Mouse (Mus musculus) spleen, adult 2 months (tissue): ENCODE measurements around the gene Ttyh2. TPM values are rescaled to one million over a fixed set of nuclear protein-coding genes. Genes with fewer than 3 reads are reported as not detected.
A peak's percentile ranks its signal among the peaks of the same experiment; 100 is the strongest.
"Not testable (repeated sequence)": the region's sequence is repeated elsewhere in the genome, so short reads cannot be mapped to it uniquely, and the experiment has no call there.

Experiments
- DNase-seq, 2 experiments: peaks; one replicate each; pipeline versions ENCODE4 v3.0.0 to v3.0.0-alpha.2; 2012 to 2021; ENCODE audit warnings: low spot score in 2 of 2, low read depth in 1 of 2
- H3K27ac ChIP-seq: fragments of 200-500 bp; 2 replicates; pipeline ENCODE4 v1.5.1; 2012; ENCODE audit warnings: low read length, inconsistent platforms; ENCODE audit not compliant: insufficient read depth
- H3K27me3 ChIP-seq: fragments of 200-500 bp; 2 replicates; pipeline ENCODE4 v1.6.1; 2012; ENCODE audit warnings: mild to moderate bottlenecking, moderate library complexity, low read length, inconsistent platforms; ENCODE audit not compliant: control insufficient read depth, insufficient read depth
- H3K36me3 ChIP-seq: fragments of 200-500 bp; 2 replicates; pipeline ENCODE4 v1.6.1; 2012; ENCODE audit warnings: mild to moderate bottlenecking, low read length, inconsistent platforms; ENCODE audit not compliant: control insufficient read depth, insufficient read depth
- H3K4me1 ChIP-seq: fragments of 200-500 bp; 2 replicates; pipeline ENCODE4 v1.6.1; 2011; ENCODE audit warnings: inconsistent platforms; ENCODE audit not compliant: control insufficient read depth, insufficient read depth, insufficient read length
- H3K4me3 ChIP-seq: fragments of 200-500 bp; 2 replicates; pipeline ENCODE4 v1.5.1; 2011; ENCODE audit warnings: mild to moderate bottlenecking, inconsistent platforms; ENCODE audit not compliant: insufficient read depth, insufficient read length; ENCODE audit errors: extremely low read depth
- CTCF ChIP-seq: fragments of 200-500 bp; IDR thresholded peaks from 2 replicates; pipeline ENCODE4 v1.5.1; 2011; ENCODE audit warnings: mild to moderate bottlenecking, inconsistent platforms; ENCODE audit not compliant: insufficient read depth, insufficient read length, insufficient replicate concordance; ENCODE audit errors: extremely low read depth
- POLR2A ChIP-seq: fragments of 200-500 bp; IDR thresholded peaks from 2 replicates; pipeline ENCODE4 v1.6.1; 2011; ENCODE audit warnings: low read depth, low read length, inconsistent platforms
- WGBS: fragments of 180-500 bp; shearing (Covaris S2); methylation state at CpG from one replicate; pipeline ENCODE4 v1.1.7; 2018; 5-methylcytosine and 5-hydroxymethylcytosine counted together
- polyA plus RNA-seq: library from polyadenylated mRNA; depleted of rRNA; stranded (reverse); fragments of >200 nt; gene quantifications from 2 replicates; pipeline ENCODE4 v1.2.3, GENCODE M21; 2012

Gene Ttyh2
- polyA plus RNA-seq, 1 experiment, result 19.2 TPM

DNA sequence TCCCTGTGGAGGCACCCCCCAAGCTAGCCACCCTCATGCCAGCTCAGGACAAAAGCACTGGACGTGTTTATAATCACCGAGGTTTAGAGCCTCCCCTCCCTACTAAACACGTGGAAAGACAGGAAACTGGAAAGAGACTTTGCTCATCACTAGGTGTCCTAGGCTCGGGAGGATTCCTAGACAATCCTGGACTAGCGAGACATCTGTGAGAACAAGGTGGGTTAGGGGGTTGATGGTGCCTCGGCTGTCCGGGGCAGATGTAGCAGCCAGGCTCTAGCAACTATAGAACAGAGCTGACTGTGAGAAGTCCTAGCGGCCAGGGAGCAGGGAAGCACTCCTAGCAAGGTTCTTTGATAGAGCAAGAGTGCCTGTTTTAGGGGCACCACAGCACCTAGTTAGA, 1.1 kb upstream of the Ttyh2 start:
- TF ChIP-seq POLR2A, result no peak
- TF ChIP-seq CTCF, result no peak
- Histone ChIP-seq H3K27me3 (0 out of 2 replicates have a peak, but pooled peaks cover 4% of the 10 kb centered on the region), H3K4me1 (peaks cover 15% of the 10 kb centered on the region), H3K4me3 (no peak overlapping the region), H3K27ac (no peak overlapping the region), H3K36me3 (peaks cover 26% of the 10 kb centered on the region)
- 77% methylated on average over 8 of the region's 8 CpGs for WGBS
- DNase-seq, result no peak

- Histone ChIP-seq H3K36me3 (peaks cover 26% of the 10 kb centered on the region), H3K4me1 (peaks cover 15% of the 10 kb centered on the region)
- H3K27ac ChIP-seq, H3K27me3 ChIP-seq, H3K4me3 ChIP-seq, DNase-seq: not testable (repeated sequence)
- 100% methylated on average over 2 of the region's 3 CpGs for WGBS
Observed at GRCm38 (mm10) chr11:114674796-114675195, 435 bp upstream of the Ttyh2 start.

- Histone ChIP-seq H3K27me3 (0 out of 2 replicates have a peak, but pooled peaks cover 4% of the 10 kb centered on the region), H3K4me3 (peak overlapping the region; percentile 59), H3K4me1 (peaks cover 14% of the 10 kb centered on the region), H3K27ac (peak overlapping the region; percentile 5; the same call in 1 of the 2 replicates), H3K36me3 (peaks cover 20% of the 10 kb centered on the region)
- peak in 1 of 2 experiments; percentile 42 for DNase-seq
- TF ChIP-seq POLR2A (no peak), CTCF (no peak)
- WGBS, result 2% methylated on average over 27 of the region's 27 CpGs
Observed at GRCm38 (mm10) chr11:114675826-114676401, 683 bp downstream of the Ttyh2 start.

- H3K4me1 ChIP-seq, result peaks cover 14% of the 10 kb centered on the region
- no peak overlapping the region; the same call in 1 of the 2 replicates for H3K27ac ChIP-seq
Observed at GRCm38 (mm10) chr11:114676431-114676830, 1.2 kb downstream of the Ttyh2 start.

DNA sequence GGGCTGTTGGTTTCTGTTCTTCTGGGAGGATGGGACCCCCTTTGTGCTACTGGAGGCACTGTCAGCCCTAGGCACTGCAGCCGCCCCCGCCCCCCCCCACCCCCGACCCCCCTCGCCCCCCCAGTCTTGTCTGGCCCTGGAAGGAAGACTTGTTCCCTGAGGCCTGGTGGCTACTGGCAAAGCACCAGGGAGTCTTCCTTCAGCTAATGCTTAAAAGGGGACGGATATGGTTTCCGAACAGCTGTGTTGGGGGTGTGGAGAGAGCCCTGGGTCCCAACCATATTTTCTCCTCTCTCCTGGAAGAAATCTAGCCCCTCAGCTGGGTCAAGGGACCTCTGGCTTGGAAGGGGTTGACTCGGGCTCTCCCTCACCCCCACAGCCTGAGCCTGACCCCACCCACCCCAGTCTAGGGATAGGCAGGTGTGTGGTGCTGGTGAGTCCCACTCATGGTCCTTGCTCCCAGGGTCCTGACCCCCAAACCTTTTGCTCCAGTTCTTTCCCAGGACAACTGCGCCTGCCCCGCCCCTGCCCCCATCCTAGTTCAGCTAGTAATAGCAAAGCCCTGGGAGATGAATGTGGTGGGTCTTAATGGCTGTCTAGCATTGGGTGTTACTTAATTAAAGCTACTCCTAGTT, 1.8 kb downstream of the Ttyh2 start:
- 53% methylated on average over 9 of the region's 9 CpGs for WGBS
- Histone ChIP-seq H3K4me3 (no peak overlapping the region), H3K27ac (no peak overlapping the region)

More at GRCm38 (mm10) chr11:114676431-114676830, 1.2 kb downstream of the Ttyh2 start:
- WGBS, result 8% methylated on average over 14 of the region's 14 CpGs
- DNase-seq, result no peak
- peaks cover 16% of the 10 kb centered on the region for H3K36me3 ChIP-seq
- H3K4me3 ChIP-seq, result peak overlapping the region; percentile 59; the same call in 1 of the 2 replicates
- TF ChIP-seq POLR2A (no peak), CTCF (no peak)
- H3K27me3 ChIP-seq, result 0 out of 2 replicates have a peak, but pooled peaks cover 4% of the 10 kb centered on the region

GRCm38 (mm10) chr11:114679582-114679981, 4.4 kb downstream of the Ttyh2 start:
- H3K36me3 ChIP-seq, result no peaks in the 10 kb centered on the region
- WGBS, result 55% methylated on average over 8 of the region's 8 CpGs
- H3K27me3 ChIP-seq, result 0 out of 2 replicates have a peak, but pooled peaks cover 4% of the 10 kb centered on the region
- TF ChIP-seq CTCF, result no peak
- TF ChIP-seq POLR2A, result no peak
- H3K4me3 ChIP-seq, result no peak overlapping the region
- DNase-seq, result no peak
- peaks cover 19% of the 10 kb centered on the region for H3K4me1 ChIP-seq
- peak overlapping the region; percentile 31; the same call in 1 of the 2 replicates for H3K27ac ChIP-seq

More for the DNA sequence above, 1.8 kb downstream of the Ttyh2 start:
- no peak for DNase-seq
- H3K36me3 ChIP-seq, result peaks cover 13% of the 10 kb centered on the region
- H3K4me1 ChIP-seq, result peaks cover 14% of the 10 kb centered on the region
- no peak for TF ChIP-seq POLR2A
- no peak for TF ChIP-seq CTCF
- 0 out of 2 replicates have a peak, but pooled peaks cover 4% of the 10 kb centered on the region for H3K27me3 ChIP-seq

GRCm38 (mm10) chr11:114680291-114680690, 5.1 kb downstream of the Ttyh2 start:
- H3K4me1 ChIP-seq, result peaks cover 17% of the 10 kb centered on the region
- 66% methylated on average over 10 of the region's 10 CpGs for WGBS
- 0 out of 2 replicates have a peak, but pooled peaks cover 4% of the 10 kb centered on the region for H3K27me3 ChIP-seq
- H3K36me3 ChIP-seq, result no peaks in the 10 kb centered on the region
- 0 out of 2 replicates have a peak overlapping the region, but pooled peaks have one; percentile 26 for H3K27ac ChIP-seq
- DNase-seq, result no peak
- no peak overlapping the region for H3K4me3 ChIP-seq
- TF ChIP-seq POLR2A (no peak), CTCF (no peak)
